Mouse (Mus musculus): ENCODE data around the gene Serpina12.

DNA sequence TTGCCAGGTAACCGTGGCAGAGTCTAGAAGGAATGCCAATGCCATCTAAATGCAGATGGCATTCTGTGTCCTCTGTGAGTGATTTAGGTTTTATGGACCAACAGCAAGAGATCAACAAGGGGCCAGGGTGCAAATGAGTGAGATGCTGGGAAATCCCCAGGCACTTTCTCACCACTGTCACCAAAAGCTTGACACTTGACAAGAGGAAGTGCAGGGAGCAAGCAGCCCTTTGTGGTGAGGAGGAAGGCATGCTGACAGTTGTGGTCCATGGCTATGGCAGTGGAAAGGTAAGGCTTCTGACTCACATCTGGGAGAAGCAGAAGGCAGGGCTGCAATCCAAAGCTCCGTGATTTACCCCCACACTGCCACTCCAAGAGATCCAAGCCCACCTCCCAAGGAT is 17.6 kb upstream of the Serpina12 start:
- TF ChIP-seq POLR2A (IDR thresholded peaks at IDR 0.05; ENCODE audit: control insufficient read depth in 1 of 2, insufficient read depth in 1 of 2, low read depth in 1 of 2, low read length in 2 of 2, poor library complexity in 1 of 2) (no peak), MEF2A (IDR thresholded peaks at IDR 0.05; ENCODE audit: extremely low read depth, insufficient replicate concordance, low read depth, low read length, poor library complexity, severe bottlenecking) (no peak), MXI1 (IDR thresholded peaks at IDR 0.05; ENCODE audit: low read depth, low read length) (no peak), CTCF (IDR thresholded peaks at IDR 0.05 in 2 of 3, conservative IDR thresholded peaks at IDR 0.05 in 1 of 3; ENCODE audit: control insufficient read depth in 1 of 3, insufficient read depth in 1 of 3, low read depth in 2 of 3, low read length in 3 of 3, poor library complexity in 1 of 3, severe bottlenecking in 1 of 3) (no peak), MAX (IDR thresholded peaks at IDR 0.05; ENCODE audit: low read length) (no peak), EP300 (IDR thresholded peaks at IDR 0.05; ENCODE audit: low read depth in 1 of 2, low read length in 2 of 2) (no peak)
